Comparison of ENCODE assay signal across 17 mouse cellular contexts in the genomic region with DNA sequence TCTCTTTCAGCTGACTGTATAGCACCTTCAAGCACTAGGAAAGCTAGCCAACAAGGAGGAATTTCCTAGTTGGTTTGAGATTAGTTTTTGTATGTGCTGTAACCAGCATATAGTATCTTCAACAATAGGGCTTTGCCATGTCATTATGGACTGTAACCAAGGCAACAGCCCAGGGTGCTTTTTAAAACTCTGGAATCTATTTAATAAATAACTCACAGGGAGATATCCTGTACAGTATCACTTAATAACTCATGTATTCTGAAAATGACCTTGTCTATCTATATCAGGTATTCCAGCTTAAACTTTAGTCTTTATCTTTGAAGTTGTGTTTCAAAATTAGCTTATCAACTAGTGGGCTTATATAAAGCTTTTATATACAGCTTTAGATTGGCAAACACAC.
"Had no signal": no experiment of that assay in that cellular context is flagged by ENCODE, and none has a peak within 500 bp of the region (broad histone marks: within the 10 kb centered on the region; RNA-seq: fewer than 3 reads in every experiment).

No protein-coding gene starts in this region.

- H3K4me2 ChIP-seq: liver, embryonic 13.5 days; liver, embryonic 15.5 days; lung, embryonic 15.5 days; midbrain, embryonic 12.5 days; midbrain, embryonic 15.5 days; neural tube, embryonic 12.5 days had no signal

- ATAC-seq: liver, postnatal 0 days; lung, postnatal 0 days; midbrain, embryonic 15.5 days had no signal

- H3K9me3 ChIP-seq: liver, embryonic 13.5 days; liver, embryonic 15.5 days; lung, embryonic 15.5 days; megakaryocyte, embryonic 14.5 days; midbrain, embryonic 12.5 days; midbrain, embryonic 15.5 days; neural tube, embryonic 12.5 days had no signal

- H3K27me3 ChIP-seq: liver, embryonic 13.5 days; liver, embryonic 15.5 days; lung, embryonic 15.5 days; megakaryocyte, embryonic 14.5 days; midbrain, embryonic 12.5 days; midbrain, embryonic 15.5 days; neural tube, embryonic 12.5 days had no signal

- H3K36me3 ChIP-seq: liver, embryonic 13.5 days; liver, embryonic 15.5 days; lung, embryonic 15.5 days; midbrain, embryonic 12.5 days; midbrain, embryonic 15.5 days; neural tube, embryonic 12.5 days had no signal

- H3K27ac ChIP-seq: liver, embryonic 13.5 days; liver, embryonic 15.5 days; lung, embryonic 15.5 days; macrophage; midbrain, embryonic 12.5 days; midbrain, embryonic 15.5 days; neural tube, embryonic 12.5 days had no signal

- H3K9ac ChIP-seq: liver, embryonic 13.5 days; liver, embryonic 15.5 days; liver, postnatal 0 days; lung, embryonic 15.5 days; midbrain, embryonic 12.5 days; midbrain, embryonic 15.5 days; neural tube, embryonic 12.5 days had no signal

- DNase-seq: liver, embryonic 13.5 days; liver, postnatal 0 days; lung, adult 2 months; lung, postnatal 14 days; lung, postnatal 36 days; right cerebral cortex, postnatal 14 days; thymus, adult 2 months; thymus, postnatal 25 days; thymus, postnatal 4 days had no signal

- H3K4me1 ChIP-seq: liver, embryonic 13.5 days; liver, embryonic 15.5 days; lung, embryonic 15.5 days; megakaryocyte, embryonic 14.5 days; midbrain, embryonic 12.5 days; midbrain, embryonic 15.5 days; neural tube, embryonic 12.5 days had no signal

- H3K4me3 ChIP-seq: liver, embryonic 13.5 days; liver, embryonic 15.5 days; lung, embryonic 15.5 days; megakaryocyte, embryonic 14.5 days; midbrain, embryonic 12.5 days; midbrain, embryonic 15.5 days; neural tube, embryonic 12.5 days had no signal
